Mouse (Mus musculus) liver, embryonic 15.5 days (tissue): ENCODE data around the gene Sirt7. TPM values are rescaled to one million over a fixed set of nuclear protein-coding genes. Genes with fewer than 3 reads are reported as not detected.

Source experiments
- ATAC-seq: fragments of 200-750 bp; cut with Nextera tagmentation; 2 replicates; pipeline ENCODE4 v1.8.0; 2017; ENCODE audit warnings: moderate number of reproducible peaks, mild to moderate bottlenecking, moderate library complexity; ENCODE audit not compliant: insufficient read depth
- H3K27ac ChIP-seq: fragments of 300-500 bp; sonication (generic); replicated peaks from 2 replicates; pipeline ENCODE4 v1.5.1; 2015; ENCODE audit warnings: mild to moderate bottlenecking, inconsistent platforms
- H3K27me3 ChIP-seq: fragments of 300-500 bp; sonication (generic); 2 replicates; pipeline ENCODE4 v1.6.1; 2015; ENCODE audit warnings: mild to moderate bottlenecking, inconsistent platforms
- H3K36me3 ChIP-seq: fragments of 300-500 bp; sonication (generic); replicated peaks from 2 replicates; pipeline ENCODE4 v1.6.1; 2015; ENCODE audit warnings: moderate library complexity, mild to moderate bottlenecking, inconsistent platforms
- H3K4me1 ChIP-seq: fragments of 300-500 bp; sonication (generic); replicated peaks from 2 replicates; pipeline ENCODE4 v1.6.1; 2015; ENCODE audit warnings: inconsistent platforms
- H3K4me2 ChIP-seq: fragments of 300-500 bp; sonication (generic); 2 replicates; pipeline ENCODE4 v1.6.1; 2015; ENCODE audit warnings: moderate library complexity, mild to moderate bottlenecking, inconsistent platforms
- H3K4me3 ChIP-seq: fragments of 300-500 bp; sonication (generic); replicated peaks from 2 replicates; pipeline ENCODE4 v1.5.1; 2015; ENCODE audit warnings: mild to moderate bottlenecking, inconsistent platforms
- H3K9ac ChIP-seq: fragments of 300-500 bp; sonication (generic); 2 replicates; pipeline ENCODE4 v1.6.1; 2015; ENCODE audit warnings: moderate library complexity, mild to moderate bottlenecking, inconsistent platforms
- H3K9me3 ChIP-seq: fragments of 300-500 bp; sonication (generic); replicated peaks from 2 replicates; pipeline ENCODE4 v1.6.1; 2016; ENCODE audit warnings: inconsistent platforms
- WGBS: fragments of 180-500 bp; shearing (Covaris S2); methylation state at CpG from one replicate; pipeline ENCODE4 v1.1.7; 2015; ENCODE audit warnings: mixed read lengths; ENCODE audit not compliant: insufficient replicate concordance; 5-methylcytosine and 5-hydroxymethylcytosine counted together
- polyA plus RNA-seq: library from polyadenylated mRNA; unstranded; fragments of >200 nt; fragmentation: Nextera tagmentation; extraction: Ambion mirVana; gene quantifications from 2 replicates; pipeline ENCODE4 v1.2.1, GENCODE M21; 2015

Gene Sirt7
- polyA plus RNA-seq, 1 experiment from 2014 or later: 32.3 TPM

DNA sequence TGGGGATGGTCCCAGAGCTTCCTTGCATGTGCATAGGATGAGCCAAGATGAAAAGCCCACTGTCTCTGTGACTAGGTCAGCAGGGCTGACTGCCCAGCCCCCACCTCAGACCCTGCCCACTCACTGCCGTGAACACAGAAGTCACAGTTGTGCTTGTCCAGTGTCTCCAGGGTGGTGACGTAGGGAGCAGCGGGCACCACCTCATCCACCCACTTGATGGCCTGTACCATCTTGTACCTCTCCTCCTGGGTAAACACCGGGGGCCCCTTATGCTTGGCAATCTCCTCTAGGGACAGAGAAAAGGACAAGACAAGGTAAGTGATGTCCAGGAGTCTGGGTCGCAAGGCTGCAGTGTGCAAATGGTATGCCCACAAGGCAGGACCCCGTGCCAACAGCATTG is 9.9 kb downstream of the Sirt7 start:
- H3K4me3 ChIP-seq: no peak overlapping the region
- no peaks in the 10 kb centered on the region for H3K9me3 ChIP-seq
- no peak overlapping the region for H3K27ac ChIP-seq
- no peak for ATAC-seq
- peaks cover 79% of the 10 kb centered on the region for H3K36me3 ChIP-seq
- H3K4me1 ChIP-seq: peaks cover 50% of the 10 kb centered on the region
- no peaks in the 10 kb centered on the region for H3K27me3 ChIP-seq
- 82% methylated on average over 6 of the region's 6 CpGs for WGBS
- peak overlapping the region; percentile 90; the same call in 1 of the 2 replicates for H3K4me2 ChIP-seq
- no peak overlapping the region for H3K9ac ChIP-seq

DNA sequence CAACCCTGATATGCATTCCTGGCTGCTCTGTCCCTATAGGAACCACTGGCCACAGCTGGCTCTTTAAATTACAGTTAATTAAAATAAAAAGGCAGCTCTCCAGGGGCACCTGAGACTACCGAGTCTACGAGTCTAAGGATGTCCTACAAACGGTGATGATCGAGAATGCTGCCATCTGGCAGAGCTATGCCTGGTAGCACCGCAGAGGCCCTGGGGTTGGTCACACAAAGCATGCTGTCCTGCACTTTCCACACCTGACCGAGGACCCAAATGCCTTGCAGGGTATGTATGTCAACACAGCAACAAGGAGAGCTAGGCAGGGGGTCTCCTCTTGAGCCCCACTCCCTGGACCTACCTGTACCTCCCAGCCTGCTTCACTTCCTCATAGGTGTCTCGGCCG is 11.1 kb downstream of the Sirt7 start:
- no peaks in the 10 kb centered on the region for H3K9me3 ChIP-seq
- H3K4me3 ChIP-seq: no peak overlapping the region
- 79% methylated on average over 8 of the region's 8 CpGs for WGBS
- H3K27me3 ChIP-seq: peaks cover 2% of the 10 kb centered on the region
- no peak for ATAC-seq
- no peak overlapping the region for H3K27ac ChIP-seq
- H3K4me1 ChIP-seq: peaks cover 56% of the 10 kb centered on the region
- H3K4me2 ChIP-seq: no peak overlapping the region
- H3K9ac ChIP-seq: no peak overlapping the region
- H3K36me3 ChIP-seq: peaks cover 71% of the 10 kb centered on the region

DNA sequence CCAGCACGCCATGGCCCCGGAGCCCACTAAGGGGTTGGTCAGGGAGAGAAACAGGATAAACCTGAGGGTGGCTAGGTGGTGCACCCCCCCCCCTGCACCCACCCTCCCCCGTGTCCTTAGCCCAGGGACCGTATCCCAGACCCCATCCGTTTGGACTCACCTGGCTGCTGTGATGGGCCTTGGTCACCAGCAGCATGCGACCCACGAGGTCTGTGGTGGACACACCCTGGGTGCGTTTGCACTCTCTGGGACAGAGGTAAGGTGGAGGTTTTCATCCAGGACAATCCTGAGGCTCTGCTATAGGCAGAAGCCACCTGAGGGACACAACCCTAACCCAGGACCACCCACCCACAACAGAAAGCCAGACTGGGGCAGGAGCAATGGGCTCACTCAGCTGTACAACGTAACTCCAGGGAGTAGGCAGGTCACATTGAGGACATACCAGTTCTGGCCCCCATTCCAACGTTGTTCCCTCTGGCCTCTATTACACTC is 11.5 kb downstream of the Sirt7 start:
- H3K9me3 ChIP-seq: no peaks in the 10 kb centered on the region
- H3K36me3 ChIP-seq: peaks cover 67% of the 10 kb centered on the region
- WGBS: 87% methylated on average over 10 of the region's 10 CpGs
- ATAC-seq: no peak
- H3K27ac ChIP-seq: no peak overlapping the region
- H3K4me2 ChIP-seq: no peak overlapping the region
- H3K9ac ChIP-seq: no peak overlapping the region
- H3K4me3 ChIP-seq: no peak overlapping the region
- H3K27me3 ChIP-seq: peaks cover 6% of the 10 kb centered on the region
- H3K4me1 ChIP-seq: peaks cover 56% of the 10 kb centered on the region

DNA sequence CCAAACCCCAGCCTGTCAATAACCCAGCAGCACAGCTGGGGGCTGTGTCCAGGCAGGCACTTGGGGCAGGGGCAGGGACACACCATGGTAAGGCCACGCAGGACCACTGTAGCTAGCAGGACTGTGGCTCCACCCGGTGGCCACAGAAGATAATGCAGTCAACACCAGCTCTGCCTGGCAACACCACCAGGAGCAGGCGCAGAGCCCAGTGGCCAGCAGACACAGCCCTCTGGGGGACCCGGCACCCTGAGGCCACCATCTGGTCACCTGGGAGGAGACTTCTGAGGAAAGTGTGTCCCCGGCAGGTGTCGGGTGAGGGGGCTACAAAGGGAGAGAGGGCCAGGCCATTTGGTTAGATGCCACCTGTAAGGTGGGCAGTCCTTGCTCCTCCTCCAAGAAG is 12.3 kb downstream of the Sirt7 start:
- Histone ChIP-seq H3K4me3 (no peak overlapping the region), H3K4me1 (peaks cover 53% of the 10 kb centered on the region), H3K9me3 (no peaks in the 10 kb centered on the region), H3K27ac (no peak overlapping the region), H3K27me3 (peaks cover 12% of the 10 kb centered on the region), H3K36me3 (peaks cover 60% of the 10 kb centered on the region), H3K9ac (no peak overlapping the region), H3K4me2 (no peak overlapping the region)
- WGBS: 40% methylated on average over 6 of the region's 6 CpGs
- no peak for ATAC-seq

DNA sequence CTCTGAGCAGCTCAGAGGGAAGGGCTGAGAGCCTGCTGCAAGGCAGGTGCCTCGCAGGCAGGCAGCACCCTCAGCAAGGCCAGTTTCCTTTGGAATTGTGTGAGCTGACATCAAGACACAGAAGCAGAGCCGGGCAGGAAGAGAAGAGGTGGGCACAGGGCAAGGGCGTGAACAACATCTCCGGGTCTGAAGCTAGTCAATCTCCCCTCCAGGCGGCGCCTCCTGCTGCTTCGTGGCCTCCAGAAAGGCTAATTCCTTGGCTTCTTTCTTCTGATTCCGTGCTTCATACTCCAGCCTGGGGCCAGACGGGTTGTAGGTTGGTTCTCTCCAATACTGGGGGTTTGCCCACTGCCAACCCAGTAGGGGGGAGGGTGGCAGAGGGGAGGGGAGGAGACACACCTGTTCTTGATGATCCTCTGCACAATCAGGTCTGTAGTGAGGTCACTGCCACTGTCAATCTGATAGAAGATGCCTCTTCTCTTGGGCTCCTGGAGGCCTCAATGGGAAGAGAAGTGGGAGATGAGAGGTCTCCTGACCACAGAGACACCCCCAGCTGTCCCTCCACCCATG is 14.5 kb downstream of the Sirt7 start:
- H3K4me3 ChIP-seq: no peak overlapping the region
- H3K4me2 ChIP-seq: no peak overlapping the region
- H3K36me3 ChIP-seq: peaks cover 62% of the 10 kb centered on the region
- H3K4me1 ChIP-seq: peaks cover 35% of the 10 kb centered on the region
- H3K9ac ChIP-seq: no peak overlapping the region
- peaks cover 18% of the 10 kb centered on the region for H3K27me3 ChIP-seq
- no peak overlapping the region for H3K27ac ChIP-seq
- no peak for ATAC-seq
- WGBS: 75% methylated on average over 9 of the region's 9 CpGs
- no peaks in the 10 kb centered on the region for H3K9me3 ChIP-seq

DNA sequence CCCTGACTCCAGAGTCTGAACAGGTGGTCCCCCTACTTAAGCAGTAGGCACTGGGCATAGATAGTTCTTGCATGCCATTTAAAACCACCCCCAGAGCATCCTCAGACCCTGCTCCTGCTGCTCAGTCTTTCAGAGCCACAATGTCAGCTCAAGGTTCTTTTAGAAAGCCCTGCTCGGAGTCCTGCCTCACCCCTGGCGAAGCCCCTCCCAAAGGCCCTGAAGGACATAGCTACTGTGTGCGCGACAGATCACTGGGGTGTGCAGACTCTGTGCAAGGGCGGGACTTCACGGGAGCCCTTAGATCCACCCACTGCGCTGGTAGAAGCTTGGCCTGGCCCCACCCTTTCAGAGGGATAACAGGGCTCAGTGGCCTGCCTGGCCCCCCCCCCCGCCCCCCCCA is 15.8 kb downstream of the Sirt7 start:
- 25% methylated on average over 8 of the region's 8 CpGs for WGBS
- no peaks in the 10 kb centered on the region for H3K9me3 ChIP-seq
- H3K4me3 ChIP-seq: peak overlapping the region; percentile 38; the same call in 1 of the 2 replicates
- peak; percentile 45; the same call in 1 of the 2 replicates for ATAC-seq
- H3K36me3 ChIP-seq: peaks cover 62% of the 10 kb centered on the region
- H3K27me3 ChIP-seq: peaks cover 18% of the 10 kb centered on the region
- H3K27ac ChIP-seq: no peak overlapping the region
- H3K9ac ChIP-seq: peak overlapping the region; percentile 26; the same call in 1 of the 2 replicates
- H3K4me2 ChIP-seq: peak overlapping the region; percentile 60
- peaks cover 33% of the 10 kb centered on the region for H3K4me1 ChIP-seq

DNA sequence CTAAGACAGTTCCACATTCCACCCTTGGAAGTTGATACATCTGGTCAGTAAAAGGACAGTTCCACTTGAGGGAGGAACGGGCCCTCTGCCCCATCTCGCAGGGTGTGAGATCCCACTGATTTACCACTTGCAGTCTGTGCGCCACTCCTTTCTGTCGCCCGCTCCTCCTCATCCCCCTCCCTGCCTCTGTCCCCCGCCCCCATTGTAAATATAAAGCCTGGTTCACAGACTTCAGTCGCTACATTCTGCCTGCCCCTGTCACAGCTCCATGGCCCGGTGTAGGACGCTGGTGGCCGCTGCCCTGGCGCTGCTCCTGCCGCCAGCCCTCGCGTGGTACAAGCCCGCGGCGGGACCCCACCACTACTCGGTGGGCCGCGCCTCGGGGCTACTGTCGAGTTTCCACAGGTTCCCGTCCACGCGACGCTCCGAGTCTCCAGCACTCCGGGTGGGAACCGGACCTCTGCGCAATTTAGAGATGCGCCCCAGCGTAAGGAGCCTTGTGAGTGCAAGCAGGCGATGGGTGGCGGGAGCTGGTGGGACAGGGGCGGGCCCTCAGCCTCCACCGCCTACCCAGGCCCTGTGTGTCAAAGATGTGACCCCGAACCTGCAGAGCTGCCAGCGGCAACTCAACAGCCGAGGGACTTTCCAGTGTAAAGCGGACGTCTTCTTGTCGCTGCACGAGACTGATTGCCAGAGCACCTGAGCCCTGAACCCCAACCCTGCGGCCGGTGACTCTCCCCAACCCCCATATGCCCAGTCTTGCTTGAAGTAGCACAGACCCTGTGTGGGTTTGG is 16.6 kb downstream of the Sirt7 start, which contains the start of gene Npb:
Npb (plus strand) TSS at position 237 of the 794 bp plus-strand sequence.
- Histone ChIP-seq H3K9ac (peak within 1 kb of the TSS; percentile 26; the same call in 1 of the 2 replicates), H3K9me3 (no peaks in the 10 kb centered on the region), H3K36me3 (peaks cover 62% of the 10 kb centered on the region), H3K4me2 (peak within 1 kb of the TSS; percentile 60), H3K4me3 (peak within 1 kb of the TSS; percentile 38), H3K27ac (peak within 1 kb of the TSS; percentile 57; the same call in 1 of the 2 replicates), H3K27me3 (peaks cover 18% of the 10 kb centered on the region), H3K4me1 (peaks cover 39% of the 10 kb centered on the region)
- WGBS: 21% methylated on average over 45 of the region's 45 CpGs
- peak; percentile 16; the same call in 1 of the 2 replicates for ATAC-seq

DNA sequence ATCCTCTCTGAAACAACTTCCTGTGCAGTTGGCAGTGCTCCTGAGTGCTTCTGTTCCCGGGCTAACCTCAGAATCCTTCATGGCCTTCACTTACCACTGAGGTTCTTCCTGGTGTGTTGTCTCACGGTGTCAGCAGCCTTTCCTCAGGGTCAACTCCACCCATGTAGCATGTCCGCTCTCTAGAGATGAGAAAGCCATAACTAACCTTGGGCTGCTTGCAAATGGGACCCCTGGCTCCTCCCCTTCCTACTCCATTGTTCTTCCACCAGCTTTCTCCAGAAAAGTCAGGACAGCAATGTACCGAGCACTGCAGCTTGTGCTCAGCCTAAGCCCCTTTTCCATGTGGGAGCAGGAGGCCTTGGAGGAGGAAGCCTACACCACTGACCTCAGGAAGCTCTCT is 18.3 kb downstream of the Sirt7 start:
- Histone ChIP-seq H3K9me3 (no peaks in the 10 kb centered on the region), H3K4me1 (peaks cover 49% of the 10 kb centered on the region), H3K27me3 (peaks cover 18% of the 10 kb centered on the region), H3K4me2 (no peak overlapping the region), H3K27ac (no peak overlapping the region), H3K4me3 (no peak overlapping the region), H3K36me3 (peaks cover 63% of the 10 kb centered on the region), H3K9ac (no peak overlapping the region)
- no peak for ATAC-seq
- WGBS: 66% methylated on average over 4 of the region's 4 CpGs

DNA sequence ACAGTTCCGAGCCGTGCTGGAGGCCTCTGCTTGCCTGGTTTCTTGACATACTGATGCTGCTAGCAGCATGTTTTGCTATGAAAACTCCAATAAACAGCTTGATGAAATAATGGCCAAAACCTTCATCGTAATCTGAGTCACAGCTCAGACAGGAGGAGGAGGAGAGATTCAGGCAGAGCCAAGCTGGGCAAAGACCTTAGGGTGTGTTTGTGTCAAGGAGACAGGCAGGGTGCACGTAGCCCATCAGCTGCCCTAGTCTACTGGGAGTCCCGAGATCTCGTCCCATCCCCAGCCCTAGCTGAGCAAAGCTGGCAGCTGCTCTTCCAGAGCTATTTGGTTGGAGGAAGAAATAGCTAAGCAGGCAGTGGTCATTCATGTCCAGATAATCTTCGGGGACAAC is 19.4 kb downstream of the Sirt7 start:
- H3K4me2 ChIP-seq: no peak overlapping the region
- H3K4me1 ChIP-seq: peaks cover 53% of the 10 kb centered on the region
- ATAC-seq: no peak
- no peak overlapping the region for H3K9ac ChIP-seq
- WGBS: 80% methylated on average over 7 of the region's 7 CpGs
- no peaks in the 10 kb centered on the region for H3K9me3 ChIP-seq
- H3K36me3 ChIP-seq: peaks cover 60% of the 10 kb centered on the region
- H3K4me3 ChIP-seq: no peak overlapping the region
- peaks cover 18% of the 10 kb centered on the region for H3K27me3 ChIP-seq
- H3K27ac ChIP-seq: no peak overlapping the region

DNA sequence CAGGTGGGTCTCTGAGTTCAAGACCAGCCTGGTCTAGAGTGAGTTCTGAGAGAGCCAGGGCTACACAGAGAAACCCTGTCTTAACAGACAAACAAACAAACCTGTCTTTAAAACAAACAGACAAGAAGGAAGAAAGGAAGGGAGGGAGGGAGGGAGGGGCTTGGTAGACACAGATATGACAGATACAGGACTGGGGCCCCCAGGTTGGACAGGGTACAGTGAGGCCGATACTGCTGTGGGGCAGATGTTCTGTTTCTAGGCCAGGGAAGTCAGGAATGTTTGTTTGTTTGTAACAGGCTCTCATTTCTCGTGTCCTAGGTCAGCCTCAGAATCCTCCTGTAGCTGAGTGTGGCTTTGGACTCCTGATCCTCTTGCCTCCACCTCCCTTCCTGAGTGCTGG is 21.5 kb downstream of the Sirt7 start:
- peaks cover 52% of the 10 kb centered on the region for H3K36me3 ChIP-seq
- peaks cover 60% of the 10 kb centered on the region for H3K4me1 ChIP-seq
- H3K4me3 ChIP-seq: no peak overlapping the region
- 13% methylated on average over 2 of the region's 2 CpGs for whole genome bisulfite sequencing
- peak overlapping the region; percentile 54 for H3K4me2 ChIP-seq
- H3K27me3 ChIP-seq: peaks cover 12% of the 10 kb centered on the region
- peak; percentile 50; the same call in 1 of the 2 replicates for ATAC-seq
- no peaks in the 10 kb centered on the region for H3K9me3 ChIP-seq
- H3K27ac ChIP-seq: peak overlapping the region; percentile 64
- H3K9ac ChIP-seq: peak overlapping the region; percentile 33; the same call in 1 of the 2 replicates

DNA sequence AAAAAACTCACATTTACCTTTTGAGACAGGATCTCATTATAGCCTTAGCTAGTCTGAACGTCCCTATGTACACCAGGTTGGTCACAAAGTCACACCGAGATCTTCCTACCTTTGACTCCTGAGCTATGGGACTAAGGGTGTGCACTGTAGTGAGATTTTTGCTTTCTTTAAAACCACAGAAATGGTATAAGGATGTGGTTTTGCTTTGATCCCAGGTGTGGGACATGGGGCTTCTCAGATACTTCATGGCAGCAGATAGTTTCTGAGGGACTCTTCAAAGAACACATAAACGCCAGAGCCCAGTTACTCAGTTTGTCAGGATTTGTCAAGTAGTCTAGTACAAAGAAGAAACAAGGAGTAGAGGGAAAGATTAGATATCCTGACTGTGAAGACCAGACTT is 24.3 kb downstream of the Sirt7 start:
- peaks cover 65% of the 10 kb centered on the region for H3K36me3 ChIP-seq
- no peak overlapping the region for H3K4me2 ChIP-seq
- 80% methylated on average over 3 of the region's 3 CpGs for WGBS
- no peaks in the 10 kb centered on the region for H3K9me3 ChIP-seq
- H3K9ac ChIP-seq: no peak overlapping the region
- 0 out of 2 replicates have a peak overlapping the region, but pooled peaks have one; percentile 3 for H3K27ac ChIP-seq
- H3K4me3 ChIP-seq: no peak overlapping the region
- H3K4me1 ChIP-seq: peaks cover 76% of the 10 kb centered on the region
- no peak for ATAC-seq
- no peaks in the 10 kb centered on the region for H3K27me3 ChIP-seq
